Mouse (Mus musculus): ENCODE data around the gene Jmjd8.
A peak's percentile ranks its signal among the peaks of the same experiment; 100 is the strongest.

Gene Jmjd8

GRCm38 (mm10) chr17:25833291-25833663 is 4.6 kb downstream of the Jmjd8 start, which contains the start of gene Stub1:
Gene Stub1 (minus strand): TSS chr17:25833404.
- peak; percentile 98 for DNase-seq (ENCODE audit: low read depth)

- peak; percentile 42 for DNase-seq (ENCODE audit: low read depth)
Measured at GRCm38 (mm10) chr17:25833961-25834594, 5.4 kb downstream of the Jmjd8 start.

- DNase-seq (ENCODE audit: low read depth), result no peak
Measured at GRCm38 (mm10) chr17:25834595-25835222, 6.0 kb downstream of the Jmjd8 start.

- DNase-seq (ENCODE audit: low read depth), result no peak
Measured at GRCm38 (mm10) chr17:25835301-25835700, 6.6 kb downstream of the Jmjd8 start.

- no peak for DNase-seq (ENCODE audit: low read depth)
Measured at GRCm38 (mm10) chr17:25835816-25836215, 7.1 kb downstream of the Jmjd8 start.

GRCm38 (mm10) chr17:25836397-25837075 is 7.9 kb downstream of the Jmjd8 start:
- no peak for DNase-seq (ENCODE audit: low read depth)

- no peak for DNase-seq (ENCODE audit: low read depth)
Measured at GRCm38 (mm10) chr17:25837076-25837410, 8.4 kb downstream of the Jmjd8 start, which contains the start of gene Rhbdl1. Gene Rhbdl1 (minus strand): TSS chr17:25837295.

- DNase-seq (ENCODE audit: low read depth), result no peak
Measured at GRCm38 (mm10) chr17:25837533-25837932, 8.9 kb downstream of the Jmjd8 start.

- DNase-seq (ENCODE audit: low read depth), result no peak
Measured at GRCm38 (mm10) chr17:25838904-25839303, 10.2 kb downstream of the Jmjd8 start.

- DNase-seq (ENCODE audit: low read depth), result no peak
Measured at GRCm38 (mm10) chr17:25839455-25840235, 11.0 kb downstream of the Jmjd8 start.

- DNase-seq (ENCODE audit: low read depth), result no peak
Measured at GRCm38 (mm10) chr17:25840519-25840918, 11.9 kb downstream of the Jmjd8 start.

GRCm38 (mm10) chr17:25841117-25841880 is 12.6 kb downstream of the Jmjd8 start, which contains the start of gene Gm20683:
Gene Gm20683 (minus strand): TSS chr17:25841763.
- no peak for DNase-seq (ENCODE audit: low read depth)

GRCm38 (mm10) chr17:25842509-25842908 is 13.8 kb downstream of the Jmjd8 start:
- DNase-seq (ENCODE audit: low read depth), result no peak

GRCm38 (mm10) chr17:25843122-25843521 is 14.5 kb downstream of the Jmjd8 start:
- DNase-seq (ENCODE audit: low read depth), result no peak

GRCm38 (mm10) chr17:25843636-25844395 is 15.1 kb downstream of the Jmjd8 start:
- DNase-seq (ENCODE audit: low read depth), result peak; percentile 14

- peak; percentile 98 for DNase-seq (ENCODE audit: low read depth)
Measured at GRCm38 (mm10) chr17:25844396-25844901, 15.8 kb downstream of the Jmjd8 start, which contains the start of gene Rhot2. Gene Rhot2 (minus strand): TSS chr17:25844851.

- DNase-seq (ENCODE audit: low read depth), result no peak
Measured at GRCm38 (mm10) chr17:25860229-25860628, 31.6 kb downstream of the Jmjd8 start.

GRCm38 (mm10) chr17:25860832-25861703 is 32.4 kb downstream of the Jmjd8 start, which contains the start of gene Wdr90:
Gene Wdr90 (minus strand): TSS chr17:25861501.
- peak; percentile 96 for DNase-seq (ENCODE audit: low read depth)

Data from NIH3T3 (cell line).